Mouse (Mus musculus): ENCODE measurements around the gene Ppp1r21.

DNA sequence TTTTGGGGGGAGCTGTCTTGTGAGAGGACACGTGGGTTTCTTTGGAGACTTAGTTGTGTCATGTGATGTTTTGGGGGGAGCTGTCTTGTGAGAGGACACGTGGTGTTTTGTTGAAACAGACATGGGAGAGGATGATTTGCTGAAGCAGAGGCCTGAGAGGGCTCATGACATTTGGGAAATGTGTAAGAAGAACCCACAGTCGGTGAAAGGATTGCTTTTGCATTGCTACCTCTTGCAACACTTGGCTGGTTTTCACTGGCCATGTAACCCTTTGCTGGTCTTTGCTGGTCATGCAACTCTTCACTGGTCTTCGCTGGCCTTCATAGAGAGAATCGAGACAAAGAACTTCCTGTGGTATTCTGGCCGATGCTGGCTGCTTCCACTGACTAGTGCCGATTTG is 13.4 kb upstream of the Ppp1r21 start:
- TF ChIP-seq CTCF (IDR thresholded peaks at IDR 0.05; ENCODE audit: control insufficient read depth, insufficient read depth, low read length) (no peak), POLR2A (IDR thresholded peaks at IDR 0.05; ENCODE audit: borderline replicate concordance, control insufficient read depth, low read depth, low read length) (no peak)

All from bone marrow, adult 2 months (tissue).